Mouse (Mus musculus): ENCODE data around the gene Rbm33.

Gene Rbm33

DNA sequence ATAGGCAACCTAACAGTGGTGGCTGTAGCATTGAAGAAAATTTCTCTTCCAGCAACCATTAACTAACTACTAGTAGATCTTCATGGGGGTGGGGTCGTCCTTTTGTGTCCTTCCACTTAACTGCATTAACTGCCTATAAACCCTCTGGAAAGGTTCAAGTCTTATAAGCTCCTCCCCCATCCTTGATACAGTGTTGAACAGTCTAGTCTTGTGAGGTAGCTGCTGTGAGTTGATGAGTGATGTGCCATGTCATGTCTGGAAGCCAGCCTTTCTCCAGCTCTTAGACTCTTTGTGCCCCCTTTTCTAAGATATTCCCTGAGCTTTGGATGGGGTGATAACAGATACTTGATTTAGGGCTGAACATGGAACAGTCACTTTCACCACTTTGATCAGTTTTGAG, 7.5 kb downstream of the Rbm33 start:
- in situ Hi-C loops (cut with MboI, MseI), result no loop called here

GRCm38 (mm10) chr5:28329024-28329806, 12.3 kb downstream of the Rbm33 start:
- in situ Hi-C loops (cut with MboI, MseI), result loop anchor here (25.0 kb wide), 1 partner anchor 567 kb away; no protein-coding TSS in a partner anchor

- in situ Hi-C loops (cut with MboI, MseI), result loop anchor here (10.0 to 25.0 kb wide), 2 partner anchors 421 to 571 kb away; no protein-coding TSS in a partner anchor
Observed at GRCm38 (mm10) chr5:28333731-28334130, 16.8 kb downstream of the Rbm33 start.

DNA sequence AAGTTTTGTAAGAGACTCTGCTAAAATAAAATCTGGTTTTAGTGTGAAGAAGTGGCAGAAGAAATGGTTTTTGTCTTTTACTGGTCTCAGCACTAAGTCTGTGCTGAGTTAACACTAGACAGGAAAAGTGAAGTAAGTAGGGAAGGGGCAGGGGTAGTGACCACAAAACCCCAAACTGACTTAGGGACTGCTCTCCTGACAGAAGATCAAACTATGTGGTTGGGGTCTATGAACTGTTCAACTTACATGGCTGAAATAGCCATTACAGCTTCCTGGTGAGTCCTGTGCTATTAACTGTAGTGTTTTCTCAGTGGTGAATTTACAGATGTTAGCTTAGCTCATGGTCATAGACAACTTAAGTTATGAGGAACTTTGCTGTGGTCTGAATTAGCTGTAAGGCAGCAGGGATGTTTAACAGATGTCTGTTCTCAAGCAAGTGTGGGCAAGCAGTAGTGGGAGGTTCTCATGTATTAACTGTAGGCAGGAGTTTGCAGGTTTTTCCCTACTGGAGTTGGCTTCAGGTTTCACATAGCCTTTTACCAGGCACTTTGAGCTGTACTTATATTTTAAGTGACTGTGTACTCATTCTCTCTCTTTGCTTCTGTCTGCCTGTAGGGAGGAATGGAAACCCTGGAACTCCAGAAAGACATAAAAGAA, 35.1 kb downstream of the Rbm33 start:
- in situ Hi-C loops (cut with MboI, MseI), result no loop called here

GRCm38 (mm10) chr5:28355614-28356013, 38.7 kb downstream of the Rbm33 start:
- in situ Hi-C loops (cut with MboI, MseI), result no loop called here

DNA sequence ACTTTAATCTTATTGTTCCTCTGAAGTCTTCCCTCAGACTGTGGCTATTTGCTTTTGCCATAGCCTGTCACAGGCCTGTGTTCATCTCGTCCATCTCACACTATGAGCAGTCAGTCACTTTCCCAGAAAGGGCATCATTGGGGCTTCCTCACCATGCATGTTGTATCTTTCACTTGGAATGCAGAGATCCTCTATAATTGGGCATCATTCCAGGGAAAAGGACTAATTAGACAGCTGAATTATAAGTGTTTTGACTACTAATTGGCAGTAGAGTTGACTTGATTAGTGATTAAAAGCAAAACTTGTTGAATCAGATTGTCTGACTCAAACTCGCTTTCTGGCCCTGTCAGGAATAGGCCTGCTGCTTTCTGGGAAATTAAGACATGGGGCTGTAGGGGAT, 43.8 kb downstream of the Rbm33 start:
- in situ Hi-C loops (cut with MboI, MseI), result no loop called here

- in situ Hi-C loops (cut with MboI, MseI), result no loop called here
Observed at GRCm38 (mm10) chr5:28368056-28368455, 51.1 kb downstream of the Rbm33 start.

DNA sequence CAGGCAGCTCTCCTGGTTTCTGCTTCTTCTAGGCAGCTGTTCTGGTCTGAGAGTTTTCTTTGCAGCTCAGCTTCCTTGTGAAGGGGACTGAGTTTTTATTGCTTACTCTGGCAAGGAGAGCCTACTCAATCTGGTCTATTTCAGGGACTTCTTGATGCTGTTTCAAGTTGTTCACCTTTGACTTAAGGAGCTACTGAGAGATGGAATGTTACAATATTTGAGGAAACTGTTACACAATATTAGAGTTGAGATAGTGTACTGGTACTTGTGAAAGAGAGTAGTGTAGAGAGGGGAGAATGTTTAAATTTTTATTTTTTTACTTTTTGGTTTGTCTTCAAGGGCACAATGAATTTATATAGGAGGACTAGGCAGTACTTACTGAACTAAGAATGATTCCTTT, 53.9 kb downstream of the Rbm33 start:
- in situ Hi-C loops (cut with MboI, MseI), result no loop called here

GRCm38 (mm10) chr5:28372172-28372664, 55.3 kb downstream of the Rbm33 start:
- in situ Hi-C loops (cut with MboI, MseI), result no loop called here

DNA sequence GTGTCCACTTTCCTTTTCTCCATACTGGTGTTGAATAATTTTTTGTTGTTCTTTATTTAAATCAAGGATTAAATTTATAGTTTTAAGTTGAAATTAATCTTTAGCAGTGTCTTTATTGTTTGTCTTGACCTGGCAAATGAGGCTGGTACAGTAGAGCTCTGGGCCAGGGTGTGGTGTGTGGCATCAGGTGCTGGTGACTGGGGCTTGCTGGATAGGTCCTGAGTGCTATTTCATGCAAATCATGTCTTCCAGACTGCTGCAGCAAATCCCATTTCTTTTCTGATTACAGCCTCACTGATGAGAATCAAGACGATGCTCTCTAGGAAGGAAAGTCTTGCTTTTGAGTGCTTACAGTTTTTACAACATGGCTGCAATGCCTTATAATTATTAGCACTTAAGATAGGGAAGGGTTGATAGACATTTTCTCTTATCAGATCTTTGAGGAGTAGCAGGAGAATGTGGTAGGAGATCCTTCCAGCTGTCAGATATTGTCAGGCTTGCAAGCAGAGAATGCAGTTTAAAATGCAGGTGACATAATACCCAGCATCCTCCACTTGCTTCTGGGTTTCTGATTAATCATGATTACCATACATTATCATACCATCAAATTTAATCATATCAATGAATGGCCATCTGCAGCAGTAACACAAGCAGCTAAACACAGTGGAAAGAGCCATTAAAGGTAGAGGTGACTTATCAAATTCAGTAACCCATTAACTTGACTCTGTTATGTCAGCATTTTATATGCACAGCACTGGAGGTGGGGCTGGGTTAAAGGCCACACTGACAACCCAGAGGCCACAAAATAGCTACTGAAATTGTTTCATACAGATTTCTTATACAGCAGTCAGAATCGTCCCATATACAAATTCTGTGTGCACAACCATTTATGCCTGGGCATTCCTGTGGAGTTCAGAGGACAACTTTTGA, 56.8 kb downstream of the Rbm33 start:
- in situ Hi-C loops (cut with MboI, MseI), result no loop called here

- in situ Hi-C loops (cut with MboI, MseI), result no loop called here
Observed at GRCm38 (mm10) chr5:28377299-28377698, 60.4 kb downstream of the Rbm33 start.

DNA sequence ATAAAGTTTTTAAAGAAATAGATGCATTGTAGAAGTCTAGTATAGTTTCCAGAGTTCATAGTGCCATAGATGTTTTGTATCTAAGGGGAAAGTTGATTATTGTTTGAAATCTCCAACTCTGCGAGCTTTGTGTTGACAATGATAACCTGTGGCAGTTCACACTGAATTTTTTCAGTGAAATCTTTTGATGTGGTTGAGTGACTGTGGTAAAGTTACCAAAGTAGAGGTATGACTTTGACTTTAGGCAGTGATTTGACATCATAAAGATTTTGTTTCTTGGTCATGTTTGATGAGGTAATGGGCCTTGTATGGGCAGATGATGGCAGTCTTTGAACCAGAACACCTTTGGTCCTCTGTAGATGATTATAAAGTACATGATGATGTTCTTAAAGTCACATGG, 65.4 kb downstream of the Rbm33 start:
- in situ Hi-C loops (cut with MboI, MseI), result no loop called here

GRCm38 (mm10) chr5:28386783-28387182, 69.9 kb downstream of the Rbm33 start:
- in situ Hi-C loops (cut with MboI, MseI), result no loop called here

GRCm38 (mm10) chr5:28387531-28388179, 70.7 kb downstream of the Rbm33 start:
- in situ Hi-C loops (cut with MboI, MseI), result no loop called here

- in situ Hi-C loops (cut with MboI, MseI), result no loop called here
Observed at GRCm38 (mm10) chr5:28388184-28388583, 71.3 kb downstream of the Rbm33 start.

GRCm38 (mm10) chr5:28390189-28390588, 73.3 kb downstream of the Rbm33 start:
- in situ Hi-C loops (cut with MboI, MseI), result no loop called here

GRCm38 (mm10) chr5:28397344-28397743, 80.4 kb downstream of the Rbm33 start:
- in situ Hi-C loops (cut with MboI, MseI), result no loop called here

DNA sequence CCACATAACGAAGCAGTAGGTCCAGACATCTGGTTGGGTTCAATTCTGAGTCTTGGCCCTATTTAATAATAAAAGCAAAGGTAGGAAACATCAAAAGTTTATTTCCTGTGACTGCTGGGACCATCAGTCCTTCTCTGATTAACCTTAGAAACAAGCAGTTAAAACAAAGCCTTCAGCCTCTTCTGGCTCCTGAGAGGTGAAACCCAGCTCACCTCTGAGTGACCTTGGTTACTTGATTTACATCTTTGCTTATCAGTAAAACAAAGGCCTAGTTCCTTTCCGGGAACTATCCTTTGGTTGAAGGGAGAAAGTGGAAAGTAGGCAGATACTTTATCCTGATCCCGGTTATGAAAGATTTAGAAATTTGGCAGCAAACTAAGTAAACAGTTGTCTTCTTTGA, 81.8 kb downstream of the Rbm33 start:
- in situ Hi-C loops (cut with MboI, MseI), result no loop called here

DNA sequence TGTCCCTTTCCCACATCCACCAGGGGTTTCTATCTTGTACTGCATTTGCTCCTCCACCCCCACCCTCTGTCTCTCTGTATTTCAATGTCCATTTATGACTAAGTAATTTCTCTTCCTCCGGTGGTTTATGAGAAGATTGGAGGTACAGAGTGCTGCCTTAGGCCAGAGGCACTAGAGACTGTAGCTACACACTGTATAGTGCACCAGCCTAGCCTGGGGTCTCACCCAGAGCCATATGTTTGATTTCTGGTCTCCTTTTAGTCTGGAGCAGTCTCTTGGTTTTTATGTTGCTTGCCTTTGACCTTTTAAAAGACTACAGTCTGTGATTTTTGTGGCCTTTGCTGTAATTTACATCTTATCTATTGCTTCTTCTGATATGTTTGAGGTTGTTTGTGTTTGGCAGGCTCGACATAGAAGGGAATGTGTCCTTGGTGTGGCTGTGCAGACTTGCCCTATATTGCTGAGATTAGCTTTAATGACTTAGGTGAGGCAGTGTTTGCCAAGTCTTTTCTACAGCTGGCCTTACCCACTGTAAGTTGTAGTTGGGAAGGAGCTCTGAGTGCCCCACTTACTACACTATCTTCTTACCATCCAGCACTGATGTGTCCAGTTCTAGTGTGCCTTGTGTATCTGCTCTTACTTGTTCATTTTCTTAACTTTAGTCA, 82.7 kb downstream of the Rbm33 start:
- in situ Hi-C loops (cut with MboI, MseI), result no loop called here

DNA sequence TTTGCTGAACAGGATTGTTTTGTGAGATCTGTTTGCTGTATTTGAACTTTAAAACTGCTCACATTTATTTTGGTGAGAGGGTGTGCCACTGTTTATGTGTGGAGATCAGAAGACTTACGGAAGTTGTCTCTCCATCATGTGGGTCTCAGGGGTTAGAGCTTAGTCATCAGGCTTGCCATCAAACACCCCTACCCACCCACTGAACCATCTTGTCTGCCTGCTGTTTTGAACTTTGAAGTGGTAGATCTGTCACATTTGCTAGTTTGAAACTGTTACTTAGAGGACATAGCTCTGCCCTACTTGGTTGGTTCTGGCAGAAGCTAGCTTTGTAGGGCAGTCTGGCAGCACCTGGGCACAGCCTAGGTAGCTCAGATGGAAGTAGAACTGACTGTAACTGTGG, 85.8 kb downstream of the Rbm33 start:
- in situ Hi-C loops (cut with MboI, MseI), result no loop called here

DNA sequence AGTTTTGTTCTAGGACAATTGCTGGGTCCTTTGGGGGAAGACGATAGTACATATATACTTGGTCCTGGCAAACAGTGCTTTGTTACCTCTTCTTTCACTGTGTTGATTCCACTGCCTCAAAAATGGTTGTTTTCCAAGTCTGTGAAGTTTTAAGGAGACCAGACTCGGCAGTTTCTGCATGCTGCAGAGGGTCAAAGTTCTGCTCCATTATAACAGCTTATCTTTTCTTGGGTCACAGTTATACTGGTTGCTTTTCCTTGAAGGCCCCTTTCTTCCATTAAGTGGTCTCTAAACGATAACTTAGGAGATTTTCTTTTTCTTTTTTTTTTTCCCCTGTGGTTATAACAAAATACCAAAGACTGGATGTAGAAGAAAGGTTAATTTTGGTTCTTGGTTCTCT, 89.7 kb downstream of the Rbm33 start:
- in situ Hi-C loops (cut with MboI, MseI), result no loop called here
